In the genomic region with DNA sequence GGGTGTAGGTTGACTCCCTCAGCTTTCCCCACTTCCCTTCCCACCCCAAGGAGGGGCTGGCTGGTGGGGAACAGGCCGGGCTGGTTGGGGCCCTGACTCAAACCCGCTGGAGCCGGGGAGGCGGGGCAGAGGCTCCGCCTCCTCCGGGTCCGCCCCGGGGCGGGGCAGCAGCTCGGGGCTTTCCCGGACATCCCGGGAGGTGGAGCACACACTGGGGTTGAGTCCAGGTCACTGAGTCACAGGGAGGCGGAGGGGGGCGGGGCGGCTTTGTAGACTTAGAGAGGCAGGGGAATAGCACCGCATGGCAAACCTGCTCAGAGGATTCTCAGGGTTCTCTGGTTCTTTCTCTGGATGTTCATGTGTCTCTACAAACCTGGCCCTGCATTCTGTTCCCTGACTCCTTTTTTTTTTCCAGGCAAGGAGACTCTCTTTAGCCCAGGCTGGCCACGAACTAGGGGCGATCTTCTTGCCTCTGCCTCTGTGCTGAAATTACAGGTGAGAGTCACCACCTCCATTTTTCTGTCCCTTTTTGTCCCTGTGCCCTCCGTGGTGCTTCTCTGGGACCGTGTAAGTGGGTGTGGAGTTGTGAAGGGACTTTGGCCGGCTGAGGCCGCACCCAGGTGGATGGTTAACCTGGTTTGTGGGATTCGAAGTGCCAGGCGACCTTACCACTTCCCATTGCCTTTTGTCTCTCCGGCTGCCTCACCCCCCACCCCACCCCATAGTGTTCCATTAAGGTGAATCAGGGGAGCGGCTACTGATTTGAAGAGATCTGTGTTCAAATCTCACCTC, we compare ENCODE assay signal across 8 mouse cellular contexts. TPM values are rescaled to one million over a fixed set of nuclear protein-coding genes. Genes with fewer than 3 reads are reported as not detected.
DNase-seq lines count a peak whose midpoint lies in the region; ATAC-seq lines count a peak whose summit lies in the region.

No protein-coding gene starts in this region.

- DNase-seq in frontal cortex, postnatal 36 days (ENCODE audit: low spot score in 2 of 2) = no peak
- peak; percentile 83 for DNase-seq in c-Kit-positive CD71-negative TER-119-negative erythroid progenitor cells, embryonic 14.5 days (ENCODE audit: low read depth)
- DNase-seq in gastrocnemius, postnatal 4 days (ENCODE audit: low spot score in 2 of 2) = peak; percentile 85 to 90
- peak; percentile 91 to 96 for DNase-seq in lung, adult 18-20 months
- DNase-seq in thymus, postnatal 14 days = peak; percentile 76

- H3K9ac ChIP-seq in intestine, embryonic 15.5 days = peak overlapping the region; percentile 24; the same call in 1 of the 2 replicates
- no peak overlapping the region for H3K9ac ChIP-seq in neural tube, embryonic 12.5 days

- H3K9me3 ChIP-seq in intestine, embryonic 15.5 days = no peaks in the 10 kb centered on the region
- H3K9me3 ChIP-seq in neural tube, embryonic 12.5 days = 0 out of 2 replicates have a peak, but pooled peaks cover 6% of the 10 kb centered on the region

- H3K4me2 ChIP-seq in intestine, embryonic 15.5 days (replicated peaks) = peak overlapping the region; percentile 94
- H3K4me2 ChIP-seq in neural tube, embryonic 12.5 days (replicated peaks) = peak overlapping the region; percentile 36; the same call in 1 of the 2 replicates

- H3K4me1 ChIP-seq in intestine, embryonic 15.5 days (replicated peaks) = peaks cover 32% of the 10 kb centered on the region
- peaks cover 8% of the 10 kb centered on the region for H3K4me1 ChIP-seq in neural tube, embryonic 12.5 days

- WGBS in intestine, embryonic 15.5 days = 20% methylated on average over 25 of the region's 26 CpGs
- 24% methylated on average over 26 of the region's 26 CpGs for WGBS in neural tube, embryonic 12.5 days

- ATAC-seq in frontal cortex, adult (ENCODE audit: low TSS enrichment) = peak; percentile 47
- ATAC-seq in intestine, embryonic 15.5 days = peak; percentile 91
- peak; percentile 57; the same call in 1 of the 2 replicates for ATAC-seq in neural tube, embryonic 12.5 days (ENCODE audit: low FRiP score, low read depth)

- H3K27me3 ChIP-seq in intestine, embryonic 15.5 days (replicated peaks) = 0 out of 2 replicates have a peak, but pooled peaks cover 3% of the 10 kb centered on the region
- peaks cover 37% of the 10 kb centered on the region for H3K27me3 ChIP-seq in neural tube, embryonic 12.5 days (replicated peaks)

- no peaks in the 10 kb centered on the region for H3K36me3 ChIP-seq in intestine, embryonic 15.5 days
- H3K36me3 ChIP-seq in neural tube, embryonic 12.5 days = no peaks in the 10 kb centered on the region

- peak overlapping the region; percentile 97 for H3K27ac ChIP-seq in intestine, embryonic 15.5 days
- H3K27ac ChIP-seq in neural tube, embryonic 12.5 days = no peak overlapping the region

- H3K4me3 ChIP-seq in intestine, embryonic 15.5 days (replicated peaks) = peak overlapping the region; percentile 13
- H3K4me3 ChIP-seq in neural tube, embryonic 12.5 days = no peak overlapping the region

RNA-seq across cellular contexts. Expression of gene Bcl3, which starts 1.8 kb away (rescaled TPM):
- total RNA-seq in gastrocnemius, postnatal 4 days (2021) = 1 to 10 TPM; 5.1 to 5.7 TPM
- 13.3 and 13.9 TPM in 2 replicates for polyA plus RNA-seq in intestine, embryonic 15.5 days (2015; fragmentation: Nextera tagmentation; extraction: Ambion mirVana)
- 1.0 and 2.1 TPM in 2 replicates for polyA plus RNA-seq in neural tube, embryonic 12.5 days (2016; fragmentation: Nextera tagmentation; extraction: Ambion mirVana)

RNA-seq across cellular contexts. Expression of gene Gm19345, which starts 27.4 kb away (rescaled TPM):
- total RNA-seq in gastrocnemius, postnatal 4 days (2021) = not detected
- polyA plus RNA-seq in intestine, embryonic 15.5 days (2015; fragmentation: Nextera tagmentation; extraction: Ambion mirVana) = 0.14 and 0.16 TPM in 2 replicates
- 1.4 and 1.7 TPM in 2 replicates for polyA plus RNA-seq in neural tube, embryonic 12.5 days (2016; fragmentation: Nextera tagmentation; extraction: Ambion mirVana)

RNA-seq across cellular contexts. Expression of gene Cblc, which starts 27.8 kb away (rescaled TPM):
- total RNA-seq in gastrocnemius, postnatal 4 days (2021) = under 1 TPM; 0.76 to 0.96 TPM
- 24.5 and 26.4 TPM in 2 replicates for polyA plus RNA-seq in intestine, embryonic 15.5 days (2015; fragmentation: Nextera tagmentation; extraction: Ambion mirVana)
- polyA plus RNA-seq in neural tube, embryonic 12.5 days (2016; fragmentation: Nextera tagmentation; extraction: Ambion mirVana) = 0.73 and 0.87 TPM in 2 replicates

RNA-seq across cellular contexts. Expression of gene Ceacam16, which starts 36.7 kb away (rescaled TPM):
- not detected for total RNA-seq in gastrocnemius, postnatal 4 days (2021)
- not detected in 2 replicates for polyA plus RNA-seq in intestine, embryonic 15.5 days (2015; fragmentation: Nextera tagmentation; extraction: Ambion mirVana)
- not detected in 2 replicates for polyA plus RNA-seq in neural tube, embryonic 12.5 days (2016; fragmentation: Nextera tagmentation; extraction: Ambion mirVana)

RNA-seq across cellular contexts. Expression of gene Bcam, which starts 53.6 kb away (rescaled TPM):
- 100 to 1,000 TPM; 119 to 144 TPM for total RNA-seq in gastrocnemius, postnatal 4 days (2021)
- 76.9 and 79.4 TPM in 2 replicates for polyA plus RNA-seq in intestine, embryonic 15.5 days (2015; fragmentation: Nextera tagmentation; extraction: Ambion mirVana)
- polyA plus RNA-seq in neural tube, embryonic 12.5 days (2016; fragmentation: Nextera tagmentation; extraction: Ambion mirVana) = 15.1 and 15.4 TPM in 2 replicates

Comparison
In these comparisons a context has a peak if more than half of its experiments do, and no peak if none do; other contexts are left out.
1. DNase-seq: peak in c-Kit-positive CD71-negative TER-119-negative erythroid progenitor cells, embryonic 14.5 days (single experiment), gastrocnemius, postnatal 4 days (2 of 2), lung, adult 18-20 months (2 of 2) and thymus, postnatal 14 days (single experiment); none in frontal cortex, postnatal 36 days (0 of 2).
2. RNA of gene Cblc, which starts 27.8 kb away (polyA plus RNA-seq): 24.5 to 26.4 TPM in intestine, embryonic 15.5 days; 0.73 to 0.87 TPM in neural tube, embryonic 12.5 days; every median in the first group is over 10 times any median in the second.
3. Peak in every context shown above with its lines, with median percentiles within 50 percentile points of each other: ATAC-seq.